Mouse (Mus musculus) layer of hippocampus, postnatal 25 days (tissue): ENCODE results near the gene Ugt1a7c. TPM values are rescaled to one million over a fixed set of nuclear protein-coding genes. Genes with fewer than 3 reads are reported as not detected.
"Not testable (repeated sequence)": the region's sequence is repeated elsewhere in the genome, so short reads cannot be mapped to it uniquely, and the experiment has no call there.

ENCODE experiments used
- DNase-seq, 2 experiments: peaks; one replicate each; pipeline ENCODE4 v3.0.0; 2022; ENCODE audit warnings: mixed read lengths in 2 of 2, low spot score in 1 of 2; ENCODE audit errors: extremely low spot score in 1 of 2
- total RNA-seq, 2 experiments: library from RNA; stranded (reverse); gene quantifications; 2 replicates each; pipeline ENCODE4 v1.2.3; 2021

Ugt1a7c gene
- total RNA-seq, 2 experiments from 2014 or later: 0.31 to 0.57 TPM

GRCm38 (mm10) chr1:88219054-88219453 is 124.2 kb downstream of the Ugt1a7c start:
- no peak for DNase-seq

GRCm38 (mm10) chr1:88220336-88220735 is 125.5 kb downstream of the Ugt1a7c start:
- no peak for DNase-seq

- no peak for DNase-seq
Measured at GRCm38 (mm10) chr1:88222216-88222615, 127.4 kb downstream of the Ugt1a7c start.

- not testable (repeated sequence) for DNase-seq
Measured at GRCm38 (mm10) chr1:88223011-88223515, 128.2 kb downstream of the Ugt1a7c start.

- no peak for DNase-seq
Measured at GRCm38 (mm10) chr1:88223591-88223990, 128.7 kb downstream of the Ugt1a7c start.

GRCm38 (mm10) chr1:88224029-88224776 is 129.3 kb downstream of the Ugt1a7c start:
- DNase-seq: no peak

- DNase-seq: not testable (repeated sequence)
Measured at GRCm38 (mm10) chr1:88225301-88225700, 130.4 kb downstream of the Ugt1a7c start.

- DNase-seq: no peak
Measured at GRCm38 (mm10) chr1:88225741-88226140, 130.9 kb downstream of the Ugt1a7c start.

- no peak for DNase-seq
Measured at GRCm38 (mm10) chr1:88226670-88227379, 132.0 kb downstream of the Ugt1a7c start, which contains the start of gene Mroh2a. Mroh2a (plus strand) TSS chr1:88226986.

GRCm38 (mm10) chr1:88227482-88227881 is 132.6 kb downstream of the Ugt1a7c start:
- DNase-seq: no peak

GRCm38 (mm10) chr1:88228121-88228520 is 133.3 kb downstream of the Ugt1a7c start:
- DNase-seq: no peak

- DNase-seq: no peak
Measured at GRCm38 (mm10) chr1:88229566-88229965, 134.7 kb downstream of the Ugt1a7c start.

- DNase-seq: no peak
Measured at GRCm38 (mm10) chr1:88229986-88230385, 135.1 kb downstream of the Ugt1a7c start.

- no peak for DNase-seq
Measured at GRCm38 (mm10) chr1:88230421-88230820, 135.6 kb downstream of the Ugt1a7c start.

GRCm38 (mm10) chr1:88230981-88231802 is 136.3 kb downstream of the Ugt1a7c start:
- DNase-seq: no peak

- no peak for DNase-seq
Measured at GRCm38 (mm10) chr1:88231803-88232499, 137.1 kb downstream of the Ugt1a7c start.

GRCm38 (mm10) chr1:88232664-88233380 is 138.0 kb downstream of the Ugt1a7c start:
- DNase-seq: no peak

- DNase-seq: no peak
Measured at GRCm38 (mm10) chr1:88233421-88234247, 138.8 kb downstream of the Ugt1a7c start.

- DNase-seq: no peak
Measured at GRCm38 (mm10) chr1:88234248-88234610, 139.4 kb downstream of the Ugt1a7c start.
